Mouse (Mus musculus) heart, adult 2 months (tissue): ENCODE data around the gene Cd163l1. TPM values are rescaled to one million over a fixed set of nuclear protein-coding genes. Genes with fewer than 3 reads are reported as not detected.

Experiments
- DNase-seq, 2 experiments: peaks; one replicate each; pipeline ENCODE4 v3.0.0; 2021
- H3K27ac ChIP-seq: fragments of 200-600 bp; 2 replicates; pipeline ENCODE4 v1.8.1; 2022
- H3K27me3 ChIP-seq: fragments of 200-500 bp; 2 replicates; pipeline ENCODE4 v1.6.1; 2012; ENCODE audit warnings: mild to moderate bottlenecking, low read length, inconsistent platforms, mixed read lengths; ENCODE audit not compliant: control insufficient read depth, insufficient read depth
- H3K36me3 ChIP-seq: fragments of 200-500 bp; 2 replicates; pipeline ENCODE4 v1.6.1; 2012; ENCODE audit warnings: low read length, inconsistent platforms; ENCODE audit not compliant: control insufficient read depth, insufficient read depth
- H3K4me1 ChIP-seq: fragments of 200-500 bp; 2 replicates; pipeline ENCODE4 v1.6.1; 2011; ENCODE audit warnings: low read length; ENCODE audit not compliant: control insufficient read depth, insufficient read depth
- H3K4me3 ChIP-seq: fragments of 200-600 bp; 2 replicates; pipeline ENCODE4 v1.8.1; 2022
- H3K79me2 ChIP-seq: fragments of 200-500 bp; replicated peaks from 2 replicates; pipeline ENCODE4 v1.6.1; 2012; ENCODE audit warnings: mild to moderate bottlenecking, inconsistent platforms, low read length, moderate library complexity, mixed read lengths; ENCODE audit not compliant: control insufficient read depth, insufficient read depth
- H3K9ac ChIP-seq: fragments of 200-500 bp; 2 replicates; pipeline ENCODE4 v1.6.1; 2012; ENCODE audit warnings: low read depth, mild to moderate bottlenecking, control low read depth, inconsistent platforms, low read length, mixed read lengths
- CTCF ChIP-seq: fragments of 200-600 bp; IDR thresholded peaks from 2 replicates; pipeline ENCODE4 v1.8.1; 2022; ENCODE audit warnings: antibody characterized with exemption, mild to moderate bottlenecking, moderate library complexity
- EP300 ChIP-seq: fragments of 200-500 bp; IDR thresholded peaks from 2 replicates; pipeline ENCODE4 v1.6.1; 2011; ENCODE audit warnings: low read depth, low read length, control low read depth; ENCODE audit not compliant: insufficient read depth
- POLR2A ChIP-seq: fragments of 200-500 bp; IDR thresholded peaks from 2 replicates; pipeline ENCODE4 v1.6.1; 2011; ENCODE audit warnings: mild to moderate bottlenecking, low read depth, low read length, control low read depth; ENCODE audit not compliant: insufficient read depth
- WGBS: fragments of 180-500 bp; shearing (Covaris S2); methylation state at CpG from one replicate; pipeline ENCODE4 v1.1.7; 2018; 5-methylcytosine and 5-hydroxymethylcytosine counted together
- intact Hi-C: fragments of 180-260 bp; cut with DNase I; formaldehyde crosslinking; loops from one replicate; pipeline ENCODE4 v1.15.1; 2025
- polyA plus RNA-seq: library from polyadenylated mRNA; depleted of rRNA; stranded (reverse); fragments of >200 nt; gene quantifications from 2 replicates; pipeline ENCODE4 v1.2.3, GENCODE M21; 2012
- total RNA-seq, 2 experiments: library from RNA; stranded (reverse); gene quantifications; 2 replicates each; pipeline ENCODE4 v1.2.3; 2021

Cd163l1 gene
- total and polyA plus RNA-seq, 3 experiments = 0.27 TPM; not detected in 2

GRCm38 (mm10) chr7:140206904-140207303 is 11.2 kb upstream of the Cd163l1 start:
- no peaks in the 10 kb centered on the region for H3K36me3 ChIP-seq
- 86% methylated on average over 3 of the region's 3 CpGs for WGBS
- intact Hi-C loops = no loop called here

DNA sequence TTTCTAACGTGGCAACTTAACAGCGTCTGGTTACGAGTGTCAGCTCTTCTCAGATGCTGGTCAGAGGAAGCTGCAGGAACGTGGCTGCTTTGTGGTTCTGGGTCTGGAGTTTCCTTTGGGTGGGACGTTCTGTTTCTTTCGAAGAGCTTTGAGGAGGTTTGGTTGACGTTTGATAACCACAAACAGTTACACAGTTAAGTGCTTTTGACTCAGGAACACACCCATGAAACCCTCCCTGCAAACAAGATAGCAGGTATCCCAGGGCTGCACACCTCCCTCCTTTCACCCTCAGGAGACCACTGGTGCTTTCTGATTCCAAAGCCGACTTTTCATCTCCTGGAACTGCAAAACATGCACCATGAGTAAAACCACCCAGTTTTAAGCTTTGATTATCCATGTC is 9.9 kb upstream of the Cd163l1 start:
- Histone ChIP-seq H3K27me3 (no peaks in the 10 kb centered on the region), H3K79me2 (no peaks in the 10 kb centered on the region), H3K36me3 (no peaks in the 10 kb centered on the region), H3K27ac (no peak overlapping the region), H3K9ac (no peak overlapping the region), H3K4me1 (no peaks in the 10 kb centered on the region), H3K4me3 (no peak overlapping the region)
- TF ChIP-seq POLR2A (no peak), EP300 (no peak), CTCF (no peak)
- 63% methylated on average over 8 of the region's 8 CpGs for WGBS
- DNase-seq = no peak
- intact Hi-C loops = no loop called here

More at GRCm38 (mm10) chr7:140206904-140207303, 11.2 kb upstream of the Cd163l1 start:
- Histone ChIP-seq H3K4me1 (no peaks in the 10 kb centered on the region), H3K27me3 (no peaks in the 10 kb centered on the region), H3K9ac (no peak overlapping the region), H3K27ac (no peak overlapping the region), H3K79me2 (no peaks in the 10 kb centered on the region), H3K4me3 (no peak overlapping the region)
- DNase-seq = no peak
- TF ChIP-seq POLR2A (no peak), EP300 (no peak), CTCF (no peak)

- Histone ChIP-seq H3K79me2 (no peaks in the 10 kb centered on the region), H3K27me3 (no peaks in the 10 kb centered on the region), H3K36me3 (no peaks in the 10 kb centered on the region), H3K4me1 (no peaks in the 10 kb centered on the region), H3K27ac (no peak overlapping the region), H3K4me3 (no peak overlapping the region), H3K9ac (no peak overlapping the region)
- intact Hi-C loops = no loop called here
- 53% methylated on average over 3 of the region's 3 CpGs for WGBS
- DNase-seq = no peak
- TF ChIP-seq EP300 = no peak
- TF ChIP-seq POLR2A = no peak
- no peak for TF ChIP-seq CTCF
These were observed 9.4 kb upstream of the Cd163l1 start for GRCm38 (mm10) chr7:140208677-140209076.

DNA sequence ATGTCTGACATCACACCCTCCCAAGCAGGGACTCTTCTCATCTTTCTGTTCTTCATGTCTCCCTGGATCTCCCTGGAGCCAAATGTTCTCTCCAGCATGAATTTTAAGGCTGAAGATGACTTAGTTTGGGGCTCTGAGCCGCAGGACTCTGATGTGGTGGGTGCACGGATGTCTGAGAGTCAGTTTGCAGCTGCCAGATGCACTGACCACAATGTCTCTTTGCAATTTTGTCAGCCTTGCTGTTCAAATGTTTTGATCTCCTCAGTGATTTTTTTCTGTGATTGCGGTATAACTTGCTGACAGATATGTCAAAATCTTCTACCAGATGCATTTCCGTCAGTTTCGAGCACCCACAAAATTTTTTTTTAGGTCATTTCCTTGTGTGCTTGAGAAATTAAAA is 4.2 kb upstream of the Cd163l1 start:
- no peaks in the 10 kb centered on the region for H3K79me2 ChIP-seq
- WGBS = 69% methylated on average over 5 of the region's 5 CpGs
- no peaks in the 10 kb centered on the region for H3K36me3 ChIP-seq
- no peaks in the 10 kb centered on the region for H3K4me1 ChIP-seq
- no peak overlapping the region for H3K4me3 ChIP-seq
- H3K27ac ChIP-seq = no peak overlapping the region
- intact Hi-C loops = no loop called here
- TF ChIP-seq EP300 (no peak), POLR2A (no peak), CTCF (no peak)
- no peaks in the 10 kb centered on the region for H3K27me3 ChIP-seq
- no peak overlapping the region for H3K9ac ChIP-seq
- DNase-seq = no peak

- 14% methylated on average over 1 of the region's 1 CpGs for WGBS
- no peak for DNase-seq
- no peak for TF ChIP-seq EP300
- no peak for TF ChIP-seq POLR2A
- TF ChIP-seq CTCF = no peak
- intact Hi-C loops = no loop called here
- Histone ChIP-seq H3K4me3 (no peak overlapping the region), H3K79me2 (no peaks in the 10 kb centered on the region), H3K36me3 (no peaks in the 10 kb centered on the region), H3K27ac (no peak overlapping the region), H3K4me1 (no peaks in the 10 kb centered on the region), H3K27me3 (no peaks in the 10 kb centered on the region), H3K9ac (no peak overlapping the region)
These were observed 1.2 kb downstream of the Cd163l1 start for GRCm38 (mm10) chr7:140219268-140219667.

- Histone ChIP-seq H3K4me3 (no peak overlapping the region), H3K27me3 (no peaks in the 10 kb centered on the region), H3K4me1 (no peaks in the 10 kb centered on the region), H3K36me3 (no peaks in the 10 kb centered on the region), H3K79me2 (no peaks in the 10 kb centered on the region), H3K27ac (no peak overlapping the region), H3K9ac (no peak overlapping the region)
- intact Hi-C loops = no loop called here
- TF ChIP-seq POLR2A = no peak
- no peak for TF ChIP-seq EP300
- no peak for TF ChIP-seq CTCF
- no peak for DNase-seq
- 75% methylated on average over 4 of the region's 4 CpGs for WGBS
These were observed 2.3 kb downstream of the Cd163l1 start for GRCm38 (mm10) chr7:140220375-140220774.

DNA sequence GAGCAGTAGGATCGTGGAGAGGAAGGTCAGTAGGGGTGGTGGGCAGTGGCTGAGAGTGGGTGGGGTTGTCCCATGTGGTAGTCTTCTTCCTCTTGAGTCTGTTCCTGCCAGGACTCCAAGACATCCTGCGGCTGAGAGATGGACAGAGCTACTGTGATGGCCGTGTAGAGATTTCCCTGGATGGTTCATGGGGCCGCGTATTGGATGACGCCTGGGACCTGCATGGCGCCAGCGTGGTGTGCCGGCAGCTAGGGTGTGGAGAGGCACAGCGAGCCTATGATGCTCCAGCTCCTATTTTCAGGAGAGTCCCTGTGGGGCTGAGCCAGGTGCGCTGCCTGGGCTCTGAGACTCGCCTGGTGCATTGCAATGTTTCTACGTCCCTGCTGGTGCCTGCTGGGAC is 6.1 kb downstream of the Cd163l1 start:
- TF ChIP-seq EP300 = no peak
- no peak for TF ChIP-seq CTCF
- TF ChIP-seq POLR2A = no peak
- no peak overlapping the region for H3K9ac ChIP-seq
- no peaks in the 10 kb centered on the region for H3K79me2 ChIP-seq
- DNase-seq = no peak
- no peaks in the 10 kb centered on the region for H3K36me3 ChIP-seq
- WGBS = 75% methylated on average over 13 of the region's 13 CpGs
- no peak overlapping the region for H3K4me3 ChIP-seq
- no peaks in the 10 kb centered on the region for H3K27me3 ChIP-seq
- no peaks in the 10 kb centered on the region for H3K4me1 ChIP-seq
- H3K27ac ChIP-seq = no peak overlapping the region
- intact Hi-C loops = no loop called here
